Mouse (Mus musculus) testis, adult 2 months (tissue): ENCODE measurements around the gene Zan. TPM values are rescaled to one million over a fixed set of nuclear protein-coding genes. Genes with fewer than 3 reads are reported as not detected.

Experiments
- H3K27ac ChIP-seq: fragments of 200-500 bp; 2 replicates; pipeline ENCODE4 v1.5.1; 2012; ENCODE audit warnings: low read depth, low read length; ENCODE audit not compliant: control insufficient read depth, insufficient read depth
- H3K27me3 ChIP-seq: fragments of 200-500 bp; 2 replicates; pipeline ENCODE4 v1.6.1; 2012; ENCODE audit warnings: mild to moderate bottlenecking, low read length, moderate library complexity; ENCODE audit not compliant: control insufficient read depth, insufficient read depth
- H3K36me3 ChIP-seq: fragments of 200-500 bp; 2 replicates; pipeline ENCODE4 v1.6.1; 2012; ENCODE audit warnings: mild to moderate bottlenecking, low read length; ENCODE audit not compliant: control insufficient read depth, insufficient read depth
- H3K4me1 ChIP-seq: fragments of 200-500 bp; 2 replicates; pipeline ENCODE4 v1.6.1; 2012; ENCODE audit warnings: low read length; ENCODE audit not compliant: control insufficient read depth, insufficient read depth
- H3K4me3 ChIP-seq: fragments of 200-500 bp; 2 replicates; pipeline ENCODE4 v1.5.1; 2012; ENCODE audit warnings: low read depth, mild to moderate bottlenecking, low read length, moderate library complexity, mixed read lengths; ENCODE audit not compliant: control insufficient read depth
- CTCF ChIP-seq: fragments of 200-500 bp; IDR thresholded peaks from 2 replicates; pipeline ENCODE4 v1.5.1; 2012; ENCODE audit warnings: low read depth, mild to moderate bottlenecking, inconsistent platforms, low read length, moderate library complexity; ENCODE audit not compliant: control insufficient read depth, insufficient read depth, insufficient replicate concordance
- POLR2A ChIP-seq: fragments of 200-500 bp; IDR thresholded peaks from 2 replicates; pipeline ENCODE4 v1.6.1; 2012; ENCODE audit warnings: low read depth, mild to moderate bottlenecking, inconsistent platforms, low read length, moderate library complexity; ENCODE audit not compliant: control insufficient read depth
- polyA plus RNA-seq: library from polyadenylated mRNA; depleted of rRNA; stranded (reverse); fragments of >200 nt; gene quantifications from 2 replicates; pipeline ENCODE4 v1.2.3, GENCODE M21; 2012; rRNA removed

Gene Zan
- 10.2 and 11.5 TPM in 2 replicates for polyA plus RNA-seq

- H3K27ac ChIP-seq: no peak within 1 kb of the TSS
- TF ChIP-seq POLR2A: no peak
- no peaks in the 10 kb centered on the region for H3K36me3 ChIP-seq
- H3K4me1 ChIP-seq: peaks cover 6% of the 10 kb centered on the region
- no peaks in the 10 kb centered on the region for H3K27me3 ChIP-seq
- peak within 1 kb of the TSS; percentile 58 for H3K4me3 ChIP-seq
Observed at GRCm38 (mm10) chr5:137476964-137477363, at the start of gene Zan. TSS of gene Zan (minus strand) at chr5:137477064.

GRCm38 (mm10) chr5:137526192-137526936 lies 49.5 kb upstream of the Zan start:
- Histone ChIP-seq H3K4me1 (peaks cover 3% of the 10 kb centered on the region), H3K27ac (no peak overlapping the region), H3K27me3 (no peaks in the 10 kb centered on the region), H3K4me3 (no peak overlapping the region), H3K36me3 (peaks cover 3% of the 10 kb centered on the region)
- no peak for TF ChIP-seq CTCF
- TF ChIP-seq POLR2A: no peak

GRCm38 (mm10) chr5:137525511-137525910 lies 48.6 kb upstream of the Zan start:
- Histone ChIP-seq H3K36me3 (peaks cover 3% of the 10 kb centered on the region), H3K4me3 (no peak overlapping the region), H3K27ac (no peak overlapping the region), H3K27me3 (no peaks in the 10 kb centered on the region), H3K4me1 (peaks cover 3% of the 10 kb centered on the region)
- TF ChIP-seq CTCF: no peak
- no peak for TF ChIP-seq POLR2A

- Histone ChIP-seq H3K4me1 (no peaks in the 10 kb centered on the region), H3K27me3 (no peaks in the 10 kb centered on the region), H3K36me3 (peaks cover 3% of the 10 kb centered on the region), H3K4me3 (no peak overlapping the region), H3K27ac (no peak overlapping the region)
- no peak for TF ChIP-seq POLR2A
- TF ChIP-seq CTCF: no peak
Observed at GRCm38 (mm10) chr5:137524671-137525070, 47.8 kb upstream of the Zan start.

- H3K36me3 ChIP-seq: peaks cover 3% of the 10 kb centered on the region
- H3K4me3 ChIP-seq: no peak overlapping the region
- no peaks in the 10 kb centered on the region for H3K4me1 ChIP-seq
- no peaks in the 10 kb centered on the region for H3K27me3 ChIP-seq
- TF ChIP-seq CTCF: no peak
- TF ChIP-seq POLR2A: no peak
- no peak overlapping the region for H3K27ac ChIP-seq
Observed at GRCm38 (mm10) chr5:137524251-137524515, 47.3 kb upstream of the Zan start.

GRCm38 (mm10) chr5:137523396-137524250 lies 46.8 kb upstream of the Zan start:
- Histone ChIP-seq H3K4me1 (no peaks in the 10 kb centered on the region), H3K27me3 (no peaks in the 10 kb centered on the region), H3K27ac (no peak overlapping the region), H3K36me3 (peaks cover 3% of the 10 kb centered on the region), H3K4me3 (no peak overlapping the region)
- TF ChIP-seq CTCF: no peak
- no peak for TF ChIP-seq POLR2A

GRCm38 (mm10) chr5:137522711-137523110 lies 45.8 kb upstream of the Zan start:
- Histone ChIP-seq H3K36me3 (peaks cover 3% of the 10 kb centered on the region; the same call in 1 of the 2 replicates), H3K4me3 (no peak overlapping the region), H3K4me1 (no peaks in the 10 kb centered on the region), H3K27me3 (no peaks in the 10 kb centered on the region), H3K27ac (no peak overlapping the region)
- TF ChIP-seq CTCF: no peak
- no peak for TF ChIP-seq POLR2A

GRCm38 (mm10) chr5:137521861-137522260 lies 45.0 kb upstream of the Zan start:
- H3K27ac ChIP-seq: no peak overlapping the region
- no peaks in the 10 kb centered on the region for H3K4me1 ChIP-seq
- no peak for TF ChIP-seq CTCF
- no peak for TF ChIP-seq POLR2A
- no peaks in the 10 kb centered on the region for H3K27me3 ChIP-seq
- H3K36me3 ChIP-seq: peaks cover 3% of the 10 kb centered on the region; the same call in 1 of the 2 replicates
- no peak overlapping the region for H3K4me3 ChIP-seq
